In the genomic region with DNA sequence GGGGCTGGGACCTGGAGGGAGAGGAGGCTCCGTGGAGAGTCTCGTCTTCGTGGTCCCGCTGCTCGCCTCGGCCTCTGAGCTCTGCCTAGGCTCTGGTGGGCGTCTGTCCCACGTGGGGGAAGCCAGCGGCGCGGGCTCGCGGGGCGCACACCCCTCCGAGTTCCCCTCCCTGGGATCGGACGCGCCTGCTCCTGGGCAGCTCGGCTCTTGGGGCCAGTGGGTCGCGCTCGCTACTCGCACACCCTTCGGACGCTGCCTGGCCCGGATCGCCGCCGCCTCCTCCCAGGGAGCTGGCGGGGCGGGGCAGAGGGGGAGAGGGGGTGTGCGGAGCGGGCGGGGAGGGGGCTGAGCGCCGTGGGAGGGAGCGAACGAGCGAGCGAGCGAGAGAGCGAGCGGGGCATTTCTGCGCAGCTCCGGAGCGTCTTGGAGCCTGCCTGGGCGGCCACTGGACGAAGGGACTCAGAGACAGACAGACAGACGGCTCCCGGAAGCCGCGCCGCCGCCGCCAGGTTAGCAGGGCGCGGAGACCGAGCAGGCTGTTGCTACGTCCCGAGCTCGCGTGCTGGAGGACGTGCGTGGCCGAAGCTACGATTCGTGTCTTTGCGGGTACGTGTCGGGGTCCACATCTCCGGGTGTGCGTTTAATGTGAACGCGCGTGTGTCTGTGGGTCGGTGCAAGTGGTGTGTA, we compare ENCODE assay signal across 8 mouse cellular contexts. TPM values are rescaled to one million over a fixed set of nuclear protein-coding genes. Genes with fewer than 3 reads are reported as not detected.
DNase-seq lines count a peak whose midpoint lies in the region; ATAC-seq lines count a peak whose summit lies in the region.

A gene (plus strand): TSS at position 216 of the 687 bp plus-strand sequence.

- H3K4me2 ChIP-seq in embryonic facial prominence, embryonic 11.5 days (ENCODE audit: low read depth, low read length): peak within 1 kb of the TSS; percentile 91
- H3K4me2 ChIP-seq in heart, embryonic 15.5 days: peak within 1 kb of the TSS; percentile 96
- peak within 1 kb of the TSS; percentile 96 for H3K4me2 ChIP-seq in neural tube, embryonic 12.5 days (replicated peaks)

- H3K9me3 ChIP-seq in embryonic facial prominence, embryonic 11.5 days (replicated peaks; ENCODE audit: control insufficient read depth, low read length): no peaks in the 10 kb centered on the region
- H3K9me3 ChIP-seq in heart, embryonic 15.5 days (replicated peaks): no peaks in the 10 kb centered on the region
- H3K9me3 ChIP-seq in neural tube, embryonic 12.5 days: no peaks in the 10 kb centered on the region

- peak within 1 kb of the TSS; percentile 65 for H3K4me3 ChIP-seq in embryonic facial prominence, embryonic 11.5 days (ENCODE audit: low read depth, low read length)
- H3K4me3 ChIP-seq in heart, embryonic 15.5 days: peak within 1 kb of the TSS; percentile 60
- H3K4me3 ChIP-seq in neural tube, embryonic 12.5 days: peak within 1 kb of the TSS; percentile 53

- H3K9ac ChIP-seq in embryonic facial prominence, embryonic 11.5 days (replicated peaks; ENCODE audit: low read length): peak within 1 kb of the TSS; percentile 73
- H3K9ac ChIP-seq in heart, embryonic 15.5 days: peak within 1 kb of the TSS; percentile 66
- H3K9ac ChIP-seq in neural tube, embryonic 12.5 days: peak within 1 kb of the TSS; percentile 67

- DNase-seq in CD4-positive helper T cell, adult 2 months (ENCODE audit: low read depth, low spot score): peak; percentile 51
- DNase-seq in embryonic facial prominence, embryonic 11.5 days (ENCODE audit: low spot score): peak; percentile 68
- DNase-seq in kidney, postnatal 10 days: peak; percentile 80
- DNase-seq in lung, adult 18-20 months: peak; percentile 76
- DNase-seq in urinary bladder, postnatal 14 days (ENCODE audit: low spot score): peak; percentile 69

- peaks cover 15% of the 10 kb centered on the region for H3K27me3 ChIP-seq in embryonic facial prominence, embryonic 11.5 days (ENCODE audit: control insufficient read depth, insufficient read depth, low read length)
- H3K27me3 ChIP-seq in heart, embryonic 15.5 days: peaks cover 52% of the 10 kb centered on the region
- H3K27me3 ChIP-seq in neural tube, embryonic 12.5 days (replicated peaks): peaks cover 51% of the 10 kb centered on the region

- WGBS in embryonic facial prominence, embryonic 11.5 days: under 1% methylated on average over 66 of the region's 76 CpGs
- under 1% methylated on average over 71 of the region's 76 CpGs for whole genome bisulfite sequencing in heart, embryonic 15.5 days
- under 1% methylated on average over 75 of the region's 76 CpGs for WGBS in neural tube, embryonic 12.5 days

- no peaks in the 10 kb centered on the region for H3K36me3 ChIP-seq in embryonic facial prominence, embryonic 11.5 days (replicated peaks; ENCODE audit: control insufficient read depth, insufficient read depth, low read depth, low read length)
- no peaks in the 10 kb centered on the region for H3K36me3 ChIP-seq in heart, embryonic 15.5 days
- H3K36me3 ChIP-seq in neural tube, embryonic 12.5 days: no peaks in the 10 kb centered on the region

- ATAC-seq in activated CD4-positive, CD25-positive, alpha-beta regulatory T cell, adult 4 months: peak; percentile 32
- peak; percentile 68 for ATAC-seq in embryonic facial prominence, embryonic 11.5 days (replicated peaks; ENCODE audit: insufficient number of reproducible peaks, low FRiP score, low TSS enrichment, low read depth)
- peak; percentile 55 for ATAC-seq in heart, embryonic 15.5 days (replicated peaks; ENCODE audit: insufficient number of reproducible peaks, insufficient read depth, low FRiP score, low read depth)
- ATAC-seq in neural tube, embryonic 12.5 days (ENCODE audit: low FRiP score, low read depth): peak; percentile 74

- peak within 1 kb of the TSS; percentile 20; the same call in 1 of the 2 replicates for H3K27ac ChIP-seq in embryonic facial prominence, embryonic 11.5 days (replicated peaks; ENCODE audit: low read depth, low read length)
- H3K27ac ChIP-seq in heart, embryonic 15.5 days: no peak within 1 kb of the TSS
- H3K27ac ChIP-seq in neural tube, embryonic 12.5 days: peak within 1 kb of the TSS; percentile 23; the same call in 1 of the 2 replicates

- peaks cover 2% of the 10 kb centered on the region; the same call in 1 of the 2 replicates for H3K4me1 ChIP-seq in embryonic facial prominence, embryonic 11.5 days (ENCODE audit: control insufficient read depth, insufficient read depth, low read length)
- H3K4me1 ChIP-seq in heart, embryonic 15.5 days (replicated peaks): peaks cover 24% of the 10 kb centered on the region
- peaks cover 14% of the 10 kb centered on the region for H3K4me1 ChIP-seq in neural tube, embryonic 12.5 days

RNA-seq across cellular contexts. Expression of the gene that starts here (rescaled TPM):
- polyA plus RNA-seq in activated CD4-positive, CD25-positive, alpha-beta regulatory T cell, adult 4 months (2017; shearing (Covaris generic)): under 1 TPM; 0.19 to 0.24 TPM
- 3.2 and 3.3 TPM in 2 replicates for polyA plus RNA-seq in embryonic facial prominence, embryonic 11.5 days (2014; fragmentation: Nextera tagmentation; extraction: Ambion mirVana)
- polyA plus RNA-seq in heart, embryonic 15.5 days (2015; fragmentation: Nextera tagmentation; extraction: Ambion mirVana): 1.00 and 1.5 TPM in 2 replicates
- 5.0 and 5.1 TPM in 2 replicates for polyA plus RNA-seq in neural tube, embryonic 12.5 days (2016; fragmentation: Nextera tagmentation; extraction: Ambion mirVana)

Comparison
In these comparisons a context has a peak if more than half of its experiments do, and no peak if none do; other contexts are left out.
1. Peak in ATAC-seq in activated CD4-positive, CD25-positive, alpha-beta regulatory T cell, adult 4 months; RNA of the gene not detected or under 1 TPM.